Mouse (Mus musculus) ES-Bruce4 (cell line): ENCODE results near the gene Pde1a. TPM values are rescaled to one million over a fixed set of nuclear protein-coding genes. Genes with fewer than 3 reads are reported as not detected.

ENCODE experiments used
- H3K27ac ChIP-seq: 2 replicates; pipeline ENCODE4 v1.5.1; 2012; ENCODE audit warnings: low read length, inconsistent platforms; ENCODE audit not compliant: insufficient read depth
- H3K27me3 ChIP-seq: 2 replicates; pipeline ENCODE4 v1.6.1; 2012; ENCODE audit warnings: mild to moderate bottlenecking, low read length, inconsistent platforms; ENCODE audit not compliant: control insufficient read depth, poor library complexity, insufficient read depth, severe bottlenecking
- H3K36me3 ChIP-seq: 2 replicates; pipeline ENCODE4 v1.6.1; 2012; ENCODE audit warnings: inconsistent platforms, mild to moderate bottlenecking, low read length, moderate library complexity; ENCODE audit not compliant: control insufficient read depth, poor library complexity, insufficient read depth, severe bottlenecking
- H3K4me1 ChIP-seq: one replicate; pipeline ENCODE4 v1.8.1; 2011; ENCODE audit warnings: low read length; ENCODE audit not compliant: control insufficient read depth, insufficient read depth
- H3K4me3 ChIP-seq: 2 replicates; pipeline ENCODE4 v1.5.1; 2011; ENCODE audit warnings: low read depth, mild to moderate bottlenecking, low read length
- H3K9ac ChIP-seq: 2 replicates; pipeline ENCODE4 v1.6.1; 2012; ENCODE audit warnings: low read depth, mild to moderate bottlenecking, inconsistent platforms; ENCODE audit not compliant: poor library complexity, severe bottlenecking
- H3K9me3 ChIP-seq: replicated peaks from 2 replicates; pipeline ENCODE4 v1.6.1; 2012; ENCODE audit warnings: mild to moderate bottlenecking, low read length, inconsistent platforms; ENCODE audit not compliant: control insufficient read depth, poor library complexity, insufficient read depth, severe bottlenecking
- CTCF ChIP-seq: IDR thresholded peaks from one replicate; pipeline ENCODE4 v1.8.1; 2011; ENCODE audit warnings: low read depth, low read length
- EP300 ChIP-seq: IDR thresholded peaks from 2 replicates; pipeline ENCODE4 v1.6.1; 2011; ENCODE audit warnings: low read depth, low read length; ENCODE audit not compliant: insufficient read depth
- POLR2A ChIP-seq: IDR thresholded peaks from one replicate; pipeline ENCODE4 v1.8.1; 2011; ENCODE audit warnings: low read length; ENCODE audit not compliant: insufficient read depth
- polyA plus RNA-seq: library from polyadenylated mRNA; stranded (reverse); fragments of >200 nt; gene quantifications from 2 replicates; pipeline ENCODE4 v1.2.4, GENCODE M21; 2011; ENCODE audit warnings: low read depth; ENCODE audit not compliant: missing spikeins, insufficient read depth, insufficient read length

Pde1a gene
- polyA plus RNA-seq, 1 experiment = 2.1 TPM

DNA sequence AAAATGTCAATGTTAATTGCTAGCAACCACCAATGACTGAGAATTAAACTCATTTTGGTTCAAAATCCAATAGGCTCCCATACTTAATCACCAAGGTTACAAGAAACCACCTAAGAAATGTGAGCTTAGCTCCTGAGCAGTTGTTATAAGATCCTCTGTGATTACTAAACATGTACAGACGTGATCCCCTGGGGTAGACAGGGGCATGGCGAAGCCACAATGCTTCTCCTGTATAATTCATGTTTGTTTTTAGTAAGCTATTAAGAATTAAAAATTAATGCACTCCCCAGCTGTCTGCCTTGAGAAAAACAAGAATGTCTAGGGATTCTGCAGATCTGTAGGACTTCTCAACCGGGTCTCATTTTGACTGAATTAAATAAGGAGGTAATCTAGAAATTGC, 309.7 kb downstream of the Pde1a start:
- H3K27ac ChIP-seq = no peak overlapping the region
- no peak for TF ChIP-seq EP300
- no peak for TF ChIP-seq CTCF
- no peak for TF ChIP-seq POLR2A
- no peak overlapping the region for H3K9ac ChIP-seq
- no peaks in the 10 kb centered on the region for H3K9me3 ChIP-seq
- H3K27me3 ChIP-seq = no peaks in the 10 kb centered on the region
- H3K36me3 ChIP-seq = no peaks in the 10 kb centered on the region
- no peaks in the 10 kb centered on the region for H3K4me1 ChIP-seq
- H3K4me3 ChIP-seq = no peak overlapping the region

DNA sequence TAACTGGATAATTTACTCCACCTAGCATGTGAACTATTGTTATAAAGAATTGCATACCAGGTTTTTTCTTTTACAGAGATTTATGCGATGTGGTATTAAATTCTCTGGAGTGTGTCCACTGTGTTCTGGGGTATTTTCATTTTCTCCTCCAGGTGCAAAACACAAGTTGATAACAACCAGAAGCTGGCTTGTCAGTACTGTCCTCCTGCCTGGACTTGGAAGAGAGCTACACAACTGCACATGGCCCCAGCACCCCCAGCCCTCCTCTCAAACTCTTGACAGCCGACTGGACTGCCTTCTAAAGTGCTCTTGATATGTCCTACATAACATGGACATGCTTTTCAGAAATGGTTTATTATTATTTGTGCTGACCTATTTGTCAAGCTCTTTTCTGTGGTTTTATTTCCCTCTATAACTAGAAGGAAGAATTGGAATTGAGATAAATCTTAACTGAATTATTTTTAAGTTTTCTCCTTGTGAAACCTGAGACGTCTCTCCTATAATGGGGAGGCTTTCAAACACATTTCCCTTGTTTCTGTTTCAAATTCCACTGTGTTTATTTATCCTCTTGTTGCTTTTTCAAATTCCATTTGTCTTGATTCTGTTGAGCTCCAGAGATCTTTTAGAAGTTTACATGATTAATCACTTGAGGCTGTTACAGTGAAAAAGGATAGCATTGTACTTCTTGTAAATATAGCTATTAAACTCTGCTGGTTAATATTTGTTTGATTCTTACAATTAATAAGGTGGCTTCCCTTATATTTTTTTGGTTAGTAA, 313.4 kb downstream of the Pde1a start:
- Histone ChIP-seq H3K4me3 (no peak overlapping the region), H3K36me3 (no peaks in the 10 kb centered on the region), H3K9ac (no peak overlapping the region), H3K9me3 (no peaks in the 10 kb centered on the region), H3K27me3 (no peaks in the 10 kb centered on the region), H3K27ac (no peak overlapping the region), H3K4me1 (no peaks in the 10 kb centered on the region)
- TF ChIP-seq CTCF = no peak
- no peak for TF ChIP-seq POLR2A
- no peak for TF ChIP-seq EP300

DNA sequence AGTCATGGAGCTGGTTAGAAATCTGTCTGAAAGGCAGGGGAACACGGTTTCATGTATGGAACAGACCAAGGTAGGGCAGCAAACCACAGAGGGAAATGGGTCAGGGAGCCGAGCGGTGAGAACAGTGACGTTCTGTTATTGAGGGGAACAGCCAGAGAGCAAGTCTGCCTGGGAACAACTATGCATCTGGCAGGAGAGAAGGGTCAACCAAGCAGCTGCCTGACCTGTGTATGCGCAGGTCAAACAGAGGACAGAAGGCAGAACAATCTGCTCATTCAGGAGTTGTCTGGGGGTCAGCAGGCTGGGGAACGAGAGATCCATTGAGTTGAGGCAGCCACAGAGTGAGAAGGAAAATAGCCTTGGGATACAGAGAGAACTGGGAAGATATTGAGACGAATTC, 330.6 kb downstream of the Pde1a start:
- TF ChIP-seq POLR2A (no peak), CTCF (no peak), EP300 (no peak)
- no peak overlapping the region for H3K27ac ChIP-seq

DNA sequence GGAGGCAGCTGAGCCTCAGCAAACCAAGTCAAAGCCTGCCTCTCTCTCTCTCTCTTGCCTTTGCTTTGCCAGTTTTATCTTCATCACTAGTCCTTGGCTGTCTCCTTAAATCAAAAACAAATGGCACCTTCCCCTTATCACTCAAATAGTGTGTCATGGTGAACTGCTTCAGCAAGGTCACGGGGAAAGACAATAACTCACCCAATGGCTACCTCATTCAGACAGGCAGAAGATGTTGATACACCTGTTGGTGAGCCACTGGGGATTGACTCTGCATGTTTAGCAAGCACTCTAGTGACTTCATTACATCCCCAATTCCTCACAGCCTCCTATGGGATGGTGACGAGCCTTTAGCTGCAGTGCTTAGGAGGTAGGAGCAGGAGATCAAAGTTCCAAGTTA, 331.8 kb downstream of the Pde1a start:
- Histone ChIP-seq H3K27ac (no peak overlapping the region), H3K36me3 (no peaks in the 10 kb centered on the region), H3K9me3 (no peaks in the 10 kb centered on the region), H3K4me1 (no peaks in the 10 kb centered on the region), H3K9ac (no peak overlapping the region), H3K4me3 (no peak overlapping the region), H3K27me3 (no peaks in the 10 kb centered on the region)
- TF ChIP-seq EP300 (no peak), CTCF (no peak), POLR2A (no peak)

More for the DNA sequence above, 330.6 kb downstream of the Pde1a start:
- no peaks in the 10 kb centered on the region for H3K9me3 ChIP-seq
- H3K4me3 ChIP-seq = no peak overlapping the region
- no peaks in the 10 kb centered on the region for H3K4me1 ChIP-seq
- no peaks in the 10 kb centered on the region for H3K27me3 ChIP-seq
- no peaks in the 10 kb centered on the region for H3K36me3 ChIP-seq
- H3K9ac ChIP-seq = no peak overlapping the region

DNA sequence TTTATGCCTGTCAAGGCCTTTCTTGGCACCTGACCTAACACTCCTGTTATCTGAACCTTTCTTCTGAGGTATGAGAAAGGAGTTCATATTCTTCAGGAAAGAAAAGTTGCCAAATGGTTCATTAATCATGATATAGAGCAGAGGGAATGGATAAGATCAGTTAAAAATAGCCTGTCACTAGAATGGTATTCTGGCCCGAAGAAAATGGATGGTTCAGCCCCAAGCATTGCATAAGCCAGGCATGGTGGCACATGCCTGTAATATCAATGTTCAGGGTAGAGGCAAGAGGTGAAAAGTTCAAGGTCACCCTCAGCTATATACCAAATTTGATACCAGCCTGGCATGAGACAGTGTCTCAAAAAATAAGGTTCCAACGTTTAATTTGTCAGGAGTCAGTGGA, 336.1 kb downstream of the Pde1a start:
- H3K4me3 ChIP-seq = no peak overlapping the region
- H3K9me3 ChIP-seq = no peaks in the 10 kb centered on the region
- no peak overlapping the region for H3K27ac ChIP-seq
- TF ChIP-seq CTCF = no peak
- TF ChIP-seq EP300 = no peak
- TF ChIP-seq POLR2A = no peak
- no peaks in the 10 kb centered on the region for H3K36me3 ChIP-seq
- H3K4me1 ChIP-seq = no peaks in the 10 kb centered on the region
- no peak overlapping the region for H3K9ac ChIP-seq
- no peaks in the 10 kb centered on the region for H3K27me3 ChIP-seq

DNA sequence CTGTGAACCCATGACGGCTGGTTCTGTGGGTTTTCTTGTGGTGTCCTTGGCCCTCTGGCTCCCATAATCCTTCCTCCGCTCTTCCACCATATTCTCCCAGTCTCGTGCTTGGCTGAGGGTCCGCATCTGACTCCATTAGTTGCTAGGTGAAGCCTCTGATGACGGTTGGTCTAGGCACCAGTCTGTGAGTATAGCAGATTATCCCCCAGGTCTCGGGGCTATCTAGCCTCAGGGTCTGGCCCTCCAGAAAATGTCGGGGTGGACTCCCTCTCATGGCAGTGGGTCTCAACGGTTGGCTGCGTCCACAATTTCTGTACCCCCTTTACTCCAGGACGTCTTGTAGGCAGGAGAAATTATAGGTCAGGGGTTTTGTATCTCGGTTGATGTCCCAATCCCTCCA, 342.8 kb downstream of the Pde1a start:
- H3K27ac ChIP-seq = no peak overlapping the region
- no peaks in the 10 kb centered on the region for H3K36me3 ChIP-seq
- no peak overlapping the region for H3K9ac ChIP-seq
- TF ChIP-seq CTCF (no peak), POLR2A (no peak), EP300 (no peak)
- H3K9me3 ChIP-seq = no peaks in the 10 kb centered on the region
- H3K27me3 ChIP-seq = no peaks in the 10 kb centered on the region
- no peaks in the 10 kb centered on the region for H3K4me1 ChIP-seq
- no peak overlapping the region for H3K4me3 ChIP-seq
